Mouse (Mus musculus) liver, adult 2 months (tissue): ENCODE results near the gene Rhox11. TPM values are rescaled to one million over a fixed set of nuclear protein-coding genes. Genes with fewer than 3 reads are reported as not detected.
A peak's percentile ranks its signal among the peaks of the same experiment; 100 is the strongest.

Experiments
- DNase-seq: peaks from one replicate; pipeline ENCODE4 v3.0.0-alpha.2; 2011; ENCODE audit warnings: low read depth, low spot score; ENCODE audit errors: extremely low read depth
- H3K27ac ChIP-seq: fragments of 200-500 bp; replicated peaks from 2 replicates; pipeline ENCODE4 v1.5.1; 2012; ENCODE audit warnings: low read depth, mild to moderate bottlenecking, control low read depth, inconsistent platforms, low read length; ENCODE audit not compliant: insufficient read depth
- H3K27me3 ChIP-seq: fragments of 200-500 bp; 2 replicates; pipeline ENCODE4 v1.6.1; 2012; ENCODE audit warnings: mild to moderate bottlenecking, moderate library complexity, low read length, inconsistent platforms; ENCODE audit not compliant: control insufficient read depth, insufficient read depth
- H3K36me3 ChIP-seq: fragments of 200-500 bp; 2 replicates; pipeline ENCODE4 v1.6.1; 2012; ENCODE audit warnings: low read length, inconsistent platforms; ENCODE audit not compliant: control insufficient read depth, insufficient read depth
- H3K4me1 ChIP-seq: fragments of 200-500 bp; 2 replicates; pipeline ENCODE4 v1.6.1; 2011; ENCODE audit warnings: low read length; ENCODE audit not compliant: control insufficient read depth, insufficient read depth
- H3K4me3 ChIP-seq: fragments of 200-500 bp; 2 replicates; pipeline ENCODE4 v1.5.1; 2011; ENCODE audit warnings: low read depth, mild to moderate bottlenecking, control low read depth, low read length, moderate library complexity; ENCODE audit not compliant: insufficient read depth
- H3K79me2 ChIP-seq: fragments of 200-500 bp; 2 replicates; pipeline ENCODE4 v1.6.1; 2012; ENCODE audit warnings: inconsistent platforms, mild to moderate bottlenecking, low read length, moderate library complexity; ENCODE audit not compliant: control insufficient read depth, insufficient read depth
- H3K9ac ChIP-seq: fragments of 200-500 bp; 2 replicates; pipeline ENCODE4 v1.6.1; 2012; ENCODE audit warnings: low read depth, mild to moderate bottlenecking, control low read depth, inconsistent platforms, low read length
- CTCF ChIP-seq: fragments of 200-500 bp; IDR thresholded peaks from 2 replicates; pipeline ENCODE4 v1.5.1; 2011; ENCODE audit warnings: low read depth, low read length, control low read depth
- POLR2A ChIP-seq: fragments of 200-500 bp; IDR thresholded peaks from 2 replicates; pipeline ENCODE4 v1.6.1; 2011; ENCODE audit warnings: low read length, control low read depth; ENCODE audit not compliant: insufficient read depth; ENCODE audit errors: extremely low read depth
- WGBS: fragments of 180-500 bp; shearing (Covaris S2); methylation state at CpG from one replicate; pipeline ENCODE4 v1.1.7; 2018; 5-methylcytosine and 5-hydroxymethylcytosine counted together
- polyA plus RNA-seq: library from polyadenylated mRNA; depleted of rRNA; stranded (reverse); fragments of >200 nt; gene quantifications from 2 replicates; pipeline ENCODE4 v1.2.3, GENCODE M21; 2012; rRNA removed
- total RNA-seq: library from RNA; depleted of rRNA; stranded (reverse); fragments of >200 nt; gene quantifications from 2 replicates; pipeline ENCODE4 v1.2.3, GENCODE M21; 2014; rRNA removed

The Rhox11 gene
- total RNA-seq (not detected in 2 replicates), polyA plus RNA-seq (not detected in 2 replicates)

GRCm38 (mm10) chrX:38085041-38085440 is at the start of gene Rhox11:
Gene Rhox11 (minus strand): TSS chrX:38085141.
- Histone ChIP-seq H3K27me3 (no peaks in the 10 kb centered on the region), H3K4me3 (no peak within 1 kb of the TSS), H3K9ac (no peak within 1 kb of the TSS), H3K4me1 (no peaks in the 10 kb centered on the region), H3K79me2 (no peaks in the 10 kb centered on the region), H3K27ac (no peak within 1 kb of the TSS), H3K36me3 (no peaks in the 10 kb centered on the region)
- WGBS, result 82% methylated on average over 9 of the region's 9 CpGs
- TF ChIP-seq CTCF (no peak), POLR2A (no peak)
- DNase-seq, result no peak

DNA sequence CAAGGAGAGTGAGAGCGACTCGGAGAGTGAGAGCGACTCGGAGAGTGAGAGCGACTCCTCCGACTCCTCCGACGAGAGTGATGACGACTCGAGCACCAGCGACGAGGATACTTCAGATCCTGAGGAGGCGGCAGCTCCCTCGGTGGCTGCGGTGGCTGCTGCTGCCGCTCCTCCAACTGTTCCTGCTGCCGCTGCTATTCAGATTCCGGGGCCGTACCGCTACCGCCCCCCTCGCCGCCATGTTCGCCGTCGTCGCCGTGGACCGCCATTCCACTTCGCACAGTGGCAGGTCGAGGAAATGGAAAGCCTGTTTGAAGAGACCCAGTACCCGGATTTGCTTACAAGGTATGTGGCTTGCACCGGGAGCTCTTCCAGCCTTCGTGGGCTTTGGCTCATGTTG is 36.5 kb upstream of the Rhox11 start:
- 85% methylated on average over 34 of the region's 34 CpGs for WGBS
- Histone ChIP-seq H3K4me1 (no peaks in the 10 kb centered on the region), H3K36me3 (no peaks in the 10 kb centered on the region), H3K27me3 (no peaks in the 10 kb centered on the region), H3K27ac (no peak overlapping the region), H3K4me3 (no peak overlapping the region), H3K79me2 (no peaks in the 10 kb centered on the region), H3K9ac (no peak overlapping the region)
- DNase-seq, result no peak
- TF ChIP-seq POLR2A (no peak), CTCF (no peak)

- no peaks in the 10 kb centered on the region for H3K79me2 ChIP-seq
- TF ChIP-seq CTCF, result no peak
- TF ChIP-seq POLR2A, result no peak
- no peaks in the 10 kb centered on the region for H3K36me3 ChIP-seq
- H3K27me3 ChIP-seq, result no peaks in the 10 kb centered on the region
- no peak within 1 kb of the TSS for H3K9ac ChIP-seq
- 95% methylated on average over 20 of the region's 20 CpGs for WGBS
- H3K27ac ChIP-seq, result no peak within 1 kb of the TSS
- no peak for DNase-seq
- no peaks in the 10 kb centered on the region for H3K4me1 ChIP-seq
- H3K4me3 ChIP-seq, result no peak within 1 kb of the TSS
Measured at GRCm38 (mm10) chrX:38120982-38121381, 36.0 kb upstream of the Rhox11 start, which contains the start of gene Rhox13. Gene Rhox13 (plus strand): TSS chrX:38121219.

GRCm38 (mm10) chrX:38110807-38111206 is 25.9 kb upstream of the Rhox11 start, which contains the start of gene Rhox12:
Gene Rhox12 (minus strand): TSS chrX:38110907.
- Histone ChIP-seq H3K4me1 (no peaks in the 10 kb centered on the region), H3K36me3 (no peaks in the 10 kb centered on the region), H3K79me2 (no peaks in the 10 kb centered on the region), H3K27ac (no peak within 1 kb of the TSS), H3K4me3 (no peak within 1 kb of the TSS), H3K9ac (no peak within 1 kb of the TSS), H3K27me3 (no peaks in the 10 kb centered on the region)
- DNase-seq, result no peak
- TF ChIP-seq POLR2A (no peak), CTCF (no peak)
- 78% methylated on average over 4 of the region's 4 CpGs for WGBS

DNA sequence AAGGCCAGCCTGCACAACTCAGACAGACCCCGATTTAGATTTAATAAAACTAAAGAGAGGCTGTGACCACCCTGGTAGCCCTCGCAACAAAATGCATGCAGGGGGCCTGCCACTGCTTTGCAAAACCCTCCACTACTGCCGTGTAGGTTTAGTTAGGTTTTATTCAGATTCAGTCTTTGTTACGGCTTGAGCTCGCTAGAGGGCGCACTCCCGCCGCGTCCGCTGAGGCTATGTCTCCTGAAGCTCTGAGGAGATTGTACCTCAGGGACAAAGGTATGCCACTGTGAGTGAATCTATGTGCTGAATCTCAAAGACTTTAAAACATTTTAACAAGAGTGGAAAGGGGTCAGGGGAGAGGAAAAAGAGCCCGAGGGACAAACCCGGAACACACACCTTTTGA is 715 bp downstream of the Rhox11 start:
- no peak overlapping the region for H3K9ac ChIP-seq
- WGBS, result 6% methylated on average over 12 of the region's 12 CpGs
- TF ChIP-seq POLR2A (no peak), CTCF (peak; percentile 87)
- peak; percentile 24 for DNase-seq
- H3K27me3 ChIP-seq, result no peaks in the 10 kb centered on the region
- H3K36me3 ChIP-seq, result no peaks in the 10 kb centered on the region
- H3K79me2 ChIP-seq, result no peaks in the 10 kb centered on the region
- no peaks in the 10 kb centered on the region for H3K4me1 ChIP-seq
- no peak overlapping the region for H3K27ac ChIP-seq
- no peak overlapping the region for H3K4me3 ChIP-seq

- H3K4me3 ChIP-seq, result no peak within 1 kb of the TSS
- no peak for DNase-seq
- H3K79me2 ChIP-seq, result no peaks in the 10 kb centered on the region
- H3K36me3 ChIP-seq, result no peaks in the 10 kb centered on the region
- no peak within 1 kb of the TSS for H3K27ac ChIP-seq
- WGBS, result 85% methylated on average over 11 of the region's 11 CpGs
- no peaks in the 10 kb centered on the region for H3K27me3 ChIP-seq
- H3K4me1 ChIP-seq, result no peaks in the 10 kb centered on the region
- TF ChIP-seq CTCF, result no peak
- TF ChIP-seq POLR2A, result no peak
- H3K9ac ChIP-seq, result no peak within 1 kb of the TSS
Measured at GRCm38 (mm10) chrX:38066175-38066574, 18.8 kb downstream of the Rhox11 start, which contains the start of gene Rhox10. Gene Rhox10 (plus strand): TSS chrX:38066475.
